Mouse (Mus musculus) hindbrain, embryonic 15.5 days (tissue): ENCODE measurements around the gene Zfp956. TPM values are rescaled to one million over a fixed set of nuclear protein-coding genes. Genes with fewer than 3 reads are reported as not detected.

Experiments
- ATAC-seq: fragments of 200-750 bp; cut with Nextera tagmentation; 2 replicates; pipeline ENCODE4 v1.8.0; 2017; ENCODE audit warnings: low read depth, moderate number of reproducible peaks, moderate TSS enrichment; ENCODE audit not compliant: low FRiP score
- H3K27ac ChIP-seq: fragments of 300-500 bp; sonication (generic); replicated peaks from 2 replicates; pipeline ENCODE4 v1.5.1; 2015; ENCODE audit warnings: mild to moderate bottlenecking, inconsistent platforms
- H3K27me3 ChIP-seq: fragments of 300-500 bp; sonication (generic); 2 replicates; pipeline ENCODE4 v1.6.1; 2015; ENCODE audit warnings: control low read depth, inconsistent platforms
- H3K36me3 ChIP-seq: fragments of 300-500 bp; sonication (generic); 2 replicates; pipeline ENCODE4 v1.6.1; 2015; ENCODE audit warnings: control low read depth, inconsistent platforms
- H3K4me1 ChIP-seq: fragments of 300-500 bp; sonication (generic); replicated peaks from 2 replicates; pipeline ENCODE4 v1.6.1; 2015; ENCODE audit warnings: control low read depth, inconsistent platforms
- H3K4me2 ChIP-seq: fragments of 300-500 bp; sonication (generic); 2 replicates; pipeline ENCODE4 v1.6.1; 2015; ENCODE audit warnings: moderate library complexity, mild to moderate bottlenecking, inconsistent platforms
- H3K4me3 ChIP-seq: fragments of 300-500 bp; sonication (generic); 2 replicates; pipeline ENCODE4 v1.5.1; 2015; ENCODE audit warnings: mild to moderate bottlenecking, inconsistent platforms
- H3K9ac ChIP-seq: fragments of 300-500 bp; sonication (generic); 2 replicates; pipeline ENCODE4 v1.6.1; 2015; ENCODE audit warnings: inconsistent platforms
- H3K9me3 ChIP-seq: fragments of 300-500 bp; sonication (generic); 2 replicates; pipeline ENCODE4 v1.6.1; 2016; ENCODE audit warnings: control low read depth, inconsistent platforms
- WGBS: fragments of 180-500 bp; shearing (Covaris S2); methylation state at CpG from one replicate; pipeline ENCODE4 v1.1.7; 2015; 5-methylcytosine and 5-hydroxymethylcytosine counted together
- polyA plus RNA-seq: library from polyadenylated mRNA; unstranded; fragments of >200 nt; fragmentation: Nextera tagmentation; extraction: Ambion mirVana; gene quantifications from 2 replicates; pipeline ENCODE4 v1.2.1, GENCODE M21; 2015

The Zfp956 gene
- polyA plus RNA-seq, 1 experiment from 2014 or later: 23.0 TPM

GRCm38 (mm10) chr6:47978897-47979368 lies 25.7 kb downstream of the Zfp956 start:
- no peak overlapping the region for H3K4me2 ChIP-seq
- H3K9me3 ChIP-seq: no peaks in the 10 kb centered on the region
- 15% methylated on average over 6 of the region's 6 CpGs for WGBS
- H3K27ac ChIP-seq: no peak overlapping the region
- no peaks in the 10 kb centered on the region for H3K4me1 ChIP-seq
- no peak overlapping the region for H3K9ac ChIP-seq
- H3K36me3 ChIP-seq: no peaks in the 10 kb centered on the region
- peak; percentile 89 for ATAC-seq
- no peak overlapping the region for H3K4me3 ChIP-seq
- no peaks in the 10 kb centered on the region for H3K27me3 ChIP-seq

GRCm38 (mm10) chr6:47983936-47984335 lies 30.7 kb downstream of the Zfp956 start:
- no peak overlapping the region for H3K9ac ChIP-seq
- no peaks in the 10 kb centered on the region for H3K4me1 ChIP-seq
- WGBS: 18% methylated on average over 2 of the region's 2 CpGs
- H3K4me3 ChIP-seq: no peak overlapping the region
- no peak overlapping the region for H3K4me2 ChIP-seq
- no peaks in the 10 kb centered on the region for H3K27me3 ChIP-seq
- H3K9me3 ChIP-seq: no peaks in the 10 kb centered on the region
- H3K36me3 ChIP-seq: no peaks in the 10 kb centered on the region
- no peak for ATAC-seq
- H3K27ac ChIP-seq: no peak overlapping the region

- WGBS: 91% methylated on average over 9 of the region's 9 CpGs
- Histone ChIP-seq H3K27ac (no peak overlapping the region), H3K9ac (no peak overlapping the region), H3K36me3 (no peaks in the 10 kb centered on the region), H3K9me3 (no peaks in the 10 kb centered on the region), H3K4me2 (no peak overlapping the region), H3K4me1 (no peaks in the 10 kb centered on the region), H3K27me3 (no peaks in the 10 kb centered on the region), H3K4me3 (no peak overlapping the region)
- no peak for ATAC-seq
Observed at GRCm38 (mm10) chr6:47995661-47996060, 42.5 kb downstream of the Zfp956 start.

GRCm38 (mm10) chr6:48010727-48011126 lies 57.5 kb downstream of the Zfp956 start:
- no peak overlapping the region for H3K9ac ChIP-seq
- H3K4me3 ChIP-seq: no peak overlapping the region
- H3K9me3 ChIP-seq: no peaks in the 10 kb centered on the region
- no peaks in the 10 kb centered on the region for H3K4me1 ChIP-seq
- no peak overlapping the region for H3K27ac ChIP-seq
- no peak for ATAC-seq
- no peak overlapping the region for H3K4me2 ChIP-seq
- no peaks in the 10 kb centered on the region for H3K27me3 ChIP-seq
- no peaks in the 10 kb centered on the region for H3K36me3 ChIP-seq
- WGBS: 59% methylated on average over 8 of the region's 8 CpGs

Other genes with a start within 250 kb of the Zfp956 start
- 150 and 163 TPM in 2 replicates for gene Pdia4, start 140.0 kb upstream of the Zfp956 start, polyA plus RNA-seq
- 14.7 and 15.3 TPM in 2 replicates for gene Zfp786, start 122.5 kb upstream of the Zfp956 start, polyA plus RNA-seq
- gene Zfp398, start 117.7 kb upstream of the Zfp956 start, polyA plus RNA-seq: 18.5 and 18.7 TPM in 2 replicates
- gene Zfp282, start 76.2 kb upstream of the Zfp956 start, polyA plus RNA-seq: 23.9 and 26.2 TPM in 2 replicates
- 16.9 TPM in 2 replicates for gene Zfp212, start 32.9 kb upstream of the Zfp956 start, polyA plus RNA-seq
- gene Zfp777, start 95.5 kb downstream of the Zfp956 start, polyA plus RNA-seq: 14.7 and 14.8 TPM in 2 replicates
- gene Zfp746, start 133.2 kb downstream of the Zfp956 start, polyA plus RNA-seq: 20.8 and 22.6 TPM in 2 replicates